Mouse (Mus musculus): Measurements from ENCODE around the gene Tmem259.

Gene Tmem259

DNA sequence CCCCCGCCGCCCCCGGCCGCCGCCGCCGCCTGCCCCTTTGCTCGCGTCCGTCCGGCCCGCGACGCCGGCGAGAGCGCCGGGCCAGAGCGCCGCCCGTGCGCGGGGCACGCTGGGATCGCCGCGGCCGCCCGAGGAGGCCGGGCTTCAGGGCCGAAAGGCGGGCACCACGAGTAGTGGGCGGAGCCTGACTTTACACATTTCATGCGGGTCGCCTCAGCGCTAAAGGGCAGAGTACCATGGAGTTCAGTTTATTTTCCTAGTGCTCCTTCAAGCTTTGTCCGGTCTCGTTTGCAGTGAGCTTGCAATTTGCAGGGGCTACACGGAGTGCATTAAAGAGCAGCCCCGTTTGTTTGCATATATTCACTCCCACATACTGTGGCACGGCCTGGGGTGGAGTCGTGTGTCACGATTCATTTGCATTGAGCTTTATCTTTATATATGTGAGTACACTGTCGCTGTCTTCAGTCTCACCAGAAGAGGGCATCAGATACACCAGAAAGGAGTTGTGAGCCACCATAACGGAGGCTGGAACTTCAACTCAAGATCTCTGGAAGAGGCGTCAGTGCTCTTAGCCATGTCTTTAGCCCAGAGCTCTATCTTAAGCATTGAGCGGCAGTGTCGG is at the start of gene Tmem259:
Gene Tmem259 (minus strand): TSS at position 136 of the 622 bp plus-strand sequence.
- peak; percentile 92 to 94 for DNase-seq

DNA sequence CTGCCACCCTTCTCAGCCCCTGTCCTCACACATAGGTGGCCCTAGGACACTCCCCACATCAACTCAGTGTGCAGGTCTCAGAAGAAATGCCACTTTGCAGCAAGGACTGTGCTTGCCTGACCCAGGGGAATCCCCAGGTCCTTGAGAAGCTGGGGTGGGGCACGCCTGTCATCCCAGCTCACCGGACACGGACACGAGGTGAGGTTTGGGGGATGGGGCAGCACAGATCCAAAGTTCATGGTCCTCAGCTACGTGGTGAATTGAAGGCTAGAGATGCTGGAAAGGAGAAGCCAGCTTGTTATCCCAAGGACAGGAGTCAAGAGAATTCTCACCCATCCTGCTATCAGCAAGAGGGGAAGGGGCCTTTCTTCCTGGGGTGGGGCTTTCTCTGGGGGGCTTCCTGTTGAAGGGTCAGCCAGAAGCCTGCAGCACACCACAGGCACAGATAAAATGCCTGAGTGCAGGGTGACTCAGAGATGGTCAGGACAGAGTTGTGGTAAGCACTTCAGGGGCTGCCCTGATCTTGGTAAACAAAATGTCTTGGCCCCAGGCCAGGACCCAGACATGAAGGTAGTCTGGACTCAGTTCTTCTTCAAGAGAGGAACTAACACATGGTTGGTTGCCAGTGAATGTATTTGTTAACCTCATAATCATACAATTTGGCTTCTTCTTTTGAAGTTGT is 48.8 kb upstream of the Tmem259 start:
- DNase-seq = peak; percentile 76 to 83

DNA sequence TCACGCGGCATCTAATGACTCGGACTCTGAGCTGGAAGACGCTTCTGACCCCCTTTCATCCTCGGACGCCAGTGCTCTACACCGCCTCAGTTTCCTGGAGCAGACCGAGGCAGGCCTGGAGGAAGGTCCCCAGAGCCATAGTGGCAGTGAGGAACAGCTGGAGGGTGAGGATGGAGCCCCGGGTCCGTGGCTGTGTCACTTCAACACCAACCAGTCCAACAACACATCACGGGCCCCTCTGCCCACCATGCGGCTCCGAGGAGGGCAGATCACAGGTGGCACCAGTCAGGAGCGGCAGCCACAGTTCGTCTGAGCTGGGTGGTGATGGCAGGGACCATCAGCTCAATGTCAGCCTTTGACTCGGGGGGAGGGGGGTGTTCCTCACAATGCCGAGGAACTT is 46.6 kb upstream of the Tmem259 start:
- DNase-seq = no peak

DNA sequence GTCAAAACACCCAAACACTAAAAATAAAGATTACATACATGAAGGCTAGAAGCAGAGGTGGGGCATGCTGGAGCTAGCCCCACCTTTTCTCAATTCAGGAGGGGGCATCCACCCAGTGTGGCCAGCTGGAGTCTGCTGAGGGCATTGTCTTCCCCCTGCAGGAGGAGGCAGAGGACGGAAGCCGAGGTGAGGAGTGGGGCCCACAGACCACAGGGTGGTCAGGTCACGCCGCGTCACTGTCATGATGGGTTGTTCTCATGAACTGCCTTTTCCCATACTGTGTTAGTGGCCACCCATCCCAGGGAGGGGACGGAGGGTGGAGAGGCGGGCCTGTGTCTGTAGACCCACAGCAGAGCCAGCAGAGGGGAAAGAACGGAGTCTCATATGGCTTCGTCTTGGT is 46.1 kb upstream of the Tmem259 start:
- no peak for DNase-seq

DNA sequence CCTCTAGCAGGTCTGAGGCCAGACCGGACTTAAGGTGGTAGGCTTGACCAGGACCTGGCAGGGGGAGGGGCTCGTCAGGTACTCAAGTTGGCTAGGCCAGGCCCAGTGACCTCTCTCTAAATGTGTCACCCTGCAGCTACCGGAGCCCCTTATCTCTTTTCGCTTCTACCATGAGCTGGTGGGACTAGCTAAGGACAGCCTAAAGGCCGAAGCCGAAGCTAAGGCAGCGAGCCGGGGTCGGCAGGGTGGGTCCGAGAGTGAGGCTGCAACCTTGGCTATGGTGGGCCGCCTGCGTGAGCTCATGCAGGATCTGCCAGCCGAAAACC is 44.4 kb upstream of the Tmem259 start:
- DNase-seq = no peak

DNA sequence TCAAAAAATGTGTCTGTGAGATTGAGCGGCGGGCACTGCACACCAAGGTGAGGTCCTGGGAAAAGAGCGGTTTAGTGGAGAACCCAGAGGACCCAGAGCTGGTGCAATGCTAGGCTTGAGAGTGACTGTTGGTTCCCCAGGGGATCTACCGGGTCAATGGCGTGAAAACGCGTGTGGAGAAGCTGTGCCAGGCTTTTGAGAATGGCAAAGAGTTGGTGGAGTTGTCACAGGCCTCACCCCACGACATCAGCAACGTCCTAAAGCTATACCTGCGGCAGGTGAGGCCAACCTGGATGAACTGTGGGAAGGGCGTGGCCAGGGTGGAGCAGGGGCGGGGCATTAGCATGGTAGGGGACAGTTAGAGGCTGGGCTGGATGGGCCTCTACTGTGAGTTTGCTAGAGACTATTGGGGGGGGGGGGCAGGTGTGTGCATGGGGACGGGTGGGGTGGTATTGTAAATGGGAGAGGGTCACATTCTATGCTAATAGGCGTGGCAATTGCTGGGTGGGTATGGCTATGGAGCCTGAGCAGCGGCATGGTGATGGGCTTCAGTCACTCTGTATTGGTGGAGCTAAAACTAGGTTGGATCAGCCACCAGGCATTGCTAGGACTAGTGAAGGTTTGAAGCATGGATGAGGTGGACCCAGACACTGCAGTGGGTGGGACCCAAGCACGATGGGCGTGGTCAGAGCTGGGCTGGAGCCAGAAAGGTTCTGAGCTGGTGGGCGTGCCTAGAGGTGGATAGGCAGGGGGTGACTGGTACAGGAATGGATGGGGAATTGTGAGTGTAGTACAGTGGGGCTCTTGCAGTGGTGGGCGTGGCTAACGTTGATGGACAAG is 43.8 kb upstream of the Tmem259 start:
- no peak for DNase-seq

DNA sequence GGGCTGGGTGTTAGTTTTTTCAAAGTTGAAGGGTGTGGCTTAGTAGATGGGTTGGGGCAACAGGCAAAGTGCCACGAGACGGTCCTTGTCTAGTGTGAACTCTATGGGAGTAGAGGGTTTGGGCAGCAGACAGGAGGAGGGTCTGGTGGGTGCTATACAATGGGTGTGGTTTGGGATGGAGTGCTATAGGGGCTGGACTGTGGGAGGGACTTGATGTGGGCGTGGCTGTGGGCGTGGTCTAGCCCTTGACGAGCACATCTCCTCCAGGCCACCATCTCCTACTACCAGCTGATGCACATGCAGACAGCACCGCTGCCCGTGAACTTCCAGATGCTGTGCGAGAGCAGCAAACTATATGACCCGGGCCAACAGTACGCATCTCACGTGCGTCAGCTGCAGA is 41.8 kb upstream of the Tmem259 start:
- DNase-seq = no peak

DNA sequence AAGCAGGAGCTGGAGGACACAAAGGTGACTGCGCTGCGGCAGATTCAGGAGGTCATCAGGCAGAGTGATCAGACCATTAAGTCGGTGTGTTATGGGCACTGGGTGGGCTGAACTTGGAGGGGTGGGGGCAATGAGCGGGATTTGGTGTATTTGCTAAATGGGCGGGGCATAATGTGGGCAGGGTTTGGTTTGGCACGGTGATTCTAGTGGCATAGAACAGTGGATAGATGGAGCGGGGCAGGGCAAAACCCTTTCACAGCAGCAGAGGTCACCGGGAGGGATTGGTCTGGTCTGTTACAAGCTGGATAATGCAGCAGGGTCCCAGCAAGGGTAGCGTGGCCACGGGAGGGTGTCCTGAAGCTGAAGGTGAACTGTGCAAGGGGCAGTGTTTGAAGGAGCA is 41.3 kb upstream of the Tmem259 start:
- no peak for DNase-seq

DNA sequence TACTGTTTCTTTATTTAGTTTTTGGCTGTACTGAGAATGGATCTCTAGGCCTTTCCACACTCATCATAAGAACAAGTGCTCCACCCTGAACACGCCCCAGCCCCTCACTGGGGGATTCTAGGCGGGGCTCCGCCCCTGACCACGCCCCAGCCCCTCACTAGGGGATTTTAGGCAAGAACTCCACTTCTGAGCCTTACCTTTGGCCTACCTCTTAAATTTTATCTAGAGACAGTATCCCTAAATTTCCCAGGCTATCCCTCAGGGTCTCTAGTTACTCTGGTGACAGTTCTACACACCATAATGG is 40.9 kb upstream of the Tmem259 start:
- DNase-seq = no peak

DNA sequence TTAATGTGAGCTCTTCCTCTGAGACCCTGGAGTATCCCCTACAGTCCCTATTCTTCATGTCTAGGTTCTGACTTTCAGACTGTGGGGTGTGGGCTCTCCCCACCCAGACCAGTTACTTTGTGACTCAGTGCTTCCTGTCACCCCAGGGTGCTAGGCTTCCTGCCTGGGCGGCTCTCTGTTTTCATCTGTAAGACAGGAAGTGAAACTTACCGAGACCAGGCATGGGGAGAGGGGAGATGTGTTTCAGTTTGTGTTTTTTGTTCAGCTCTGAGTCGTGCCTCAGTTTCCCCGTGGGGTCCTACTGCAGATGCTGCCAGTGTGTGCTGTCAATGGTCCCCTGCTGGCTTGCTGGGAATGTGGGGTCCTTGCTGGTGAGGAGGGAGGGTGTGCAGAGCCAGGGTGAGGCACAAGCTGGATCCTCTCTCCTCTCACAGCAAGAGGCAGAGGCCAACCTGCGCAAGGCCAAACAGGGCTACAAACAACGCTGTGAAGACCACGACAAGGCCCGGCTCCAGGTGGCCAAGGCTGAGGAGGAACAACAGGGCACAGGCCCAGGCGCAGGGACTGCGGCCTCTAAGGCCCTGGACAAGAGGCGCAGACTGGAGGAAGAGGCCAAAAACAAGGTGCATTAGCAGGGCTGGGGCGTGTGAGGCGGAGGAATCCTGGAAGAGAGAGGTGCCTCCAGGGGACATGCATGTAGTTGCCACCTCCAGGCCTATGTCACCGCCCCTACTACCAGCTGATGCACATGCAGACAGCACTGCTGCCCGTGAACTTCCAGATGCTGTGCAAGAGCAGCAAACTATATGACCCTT is 40.3 kb upstream of the Tmem259 start:
- no peak for DNase-seq

DNA sequence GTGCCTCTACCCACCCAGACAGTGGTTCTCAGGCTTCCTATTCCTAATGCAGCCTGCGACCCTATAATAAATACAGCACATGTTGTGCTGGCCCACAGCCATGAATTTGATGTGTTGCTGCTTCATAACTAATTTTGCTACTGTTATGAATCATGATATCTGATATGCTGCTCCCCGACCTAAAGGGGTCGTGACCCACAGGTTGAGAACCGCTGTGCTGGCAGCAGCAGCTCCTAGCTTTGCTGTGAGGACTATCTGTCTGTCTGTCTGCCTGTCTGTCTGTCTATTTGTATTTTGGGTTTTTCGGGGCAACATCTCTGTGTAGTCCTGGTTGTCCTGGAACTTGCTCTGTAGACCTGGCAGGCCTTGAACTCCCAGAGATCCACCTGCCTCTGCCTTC is 39.6 kb upstream of the Tmem259 start:
- no peak for DNase-seq

DNA sequence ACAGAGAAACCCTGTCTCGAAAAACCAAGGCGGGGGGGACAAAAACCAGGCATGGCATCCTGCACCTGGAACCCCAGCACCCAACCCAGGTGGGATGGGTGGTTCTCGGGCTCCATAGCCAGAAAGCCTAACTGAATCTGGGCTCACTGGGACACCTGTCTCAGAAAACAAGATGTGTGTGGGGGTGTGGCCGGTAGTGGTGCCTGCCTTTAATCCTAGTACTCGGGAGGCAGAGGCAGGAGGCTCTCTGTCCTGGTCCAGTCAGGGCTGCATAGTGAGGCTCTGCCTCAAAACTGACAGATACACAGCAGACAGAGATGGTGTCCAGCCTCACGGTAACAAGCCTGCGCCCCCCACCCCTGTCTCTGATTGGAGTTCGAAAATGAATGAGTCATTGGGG is 38.7 kb upstream of the Tmem259 start:
- DNase-seq = no peak

DNA sequence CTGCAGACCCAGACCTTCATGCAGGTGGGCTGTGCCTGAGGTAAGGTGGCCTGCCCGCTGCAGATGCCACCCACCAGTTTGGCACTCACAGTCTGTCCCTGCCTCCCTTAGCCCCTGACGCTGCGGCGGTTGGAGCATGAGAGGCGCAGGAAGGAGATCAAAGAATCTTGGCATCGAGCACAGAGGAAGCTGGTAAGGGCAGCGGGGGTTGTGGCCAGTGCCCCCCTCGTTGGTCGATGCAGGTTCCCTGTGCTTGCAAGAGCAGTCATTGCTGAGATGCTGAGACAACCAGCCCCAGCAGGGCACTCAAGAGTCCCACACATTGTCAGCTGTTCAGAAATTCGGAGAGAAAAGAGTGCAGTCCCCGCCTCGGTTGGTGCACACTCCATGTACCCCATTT is 38.0 kb upstream of the Tmem259 start:
- DNase-seq = no peak

DNA sequence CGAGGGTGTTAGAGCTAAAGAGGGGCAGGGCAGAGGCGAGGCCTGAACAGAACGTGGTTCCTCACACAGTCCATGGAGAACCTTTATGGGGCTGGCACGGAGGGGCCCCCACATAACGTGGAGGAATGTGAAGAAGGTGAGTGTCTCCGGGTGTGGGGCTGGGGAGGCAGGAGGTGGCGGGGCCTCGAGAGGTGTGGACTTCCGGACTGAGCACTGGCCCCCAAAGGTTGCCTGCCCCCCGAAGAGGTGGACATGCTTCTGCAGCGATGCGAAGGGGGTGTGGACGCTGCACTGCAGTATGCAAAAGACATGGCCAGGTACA is 37.2 kb upstream of the Tmem259 start:
- DNase-seq = no peak

DNA sequence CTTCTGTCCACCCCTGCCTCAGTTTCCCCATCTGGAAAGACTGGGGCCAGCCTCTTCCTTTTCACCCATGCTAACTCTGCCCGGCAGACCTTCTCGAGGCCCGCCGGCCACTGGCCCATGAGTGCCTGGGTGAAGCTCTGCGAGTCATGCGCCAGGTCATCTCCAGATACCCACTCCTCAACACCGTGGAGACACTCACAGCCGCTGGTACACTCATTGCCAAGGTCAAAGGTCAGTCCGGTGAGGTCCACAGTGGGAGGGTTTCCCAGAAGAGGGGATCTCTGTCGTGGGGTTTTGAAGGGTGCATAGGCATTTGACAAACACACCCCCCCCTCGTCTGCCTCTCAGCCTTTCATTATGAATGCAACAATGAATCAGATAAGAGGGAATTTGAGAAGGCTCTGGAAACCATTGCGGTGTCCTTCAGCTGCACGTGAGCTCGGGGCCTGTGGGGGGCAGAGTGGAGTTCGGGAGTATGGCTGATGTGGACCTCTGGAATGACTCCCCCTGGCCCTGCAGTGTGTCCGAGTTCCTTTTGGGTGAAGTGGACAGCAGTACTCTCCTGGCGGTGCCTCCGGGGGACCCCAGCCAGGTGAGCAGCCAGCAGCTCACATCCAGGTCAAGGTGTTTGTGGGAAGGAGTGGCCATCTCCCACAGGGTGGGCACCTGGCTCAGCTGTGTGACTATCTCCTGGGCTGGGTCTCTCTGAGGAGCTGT is 36.6 kb upstream of the Tmem259 start:
- no peak for DNase-seq

DNA sequence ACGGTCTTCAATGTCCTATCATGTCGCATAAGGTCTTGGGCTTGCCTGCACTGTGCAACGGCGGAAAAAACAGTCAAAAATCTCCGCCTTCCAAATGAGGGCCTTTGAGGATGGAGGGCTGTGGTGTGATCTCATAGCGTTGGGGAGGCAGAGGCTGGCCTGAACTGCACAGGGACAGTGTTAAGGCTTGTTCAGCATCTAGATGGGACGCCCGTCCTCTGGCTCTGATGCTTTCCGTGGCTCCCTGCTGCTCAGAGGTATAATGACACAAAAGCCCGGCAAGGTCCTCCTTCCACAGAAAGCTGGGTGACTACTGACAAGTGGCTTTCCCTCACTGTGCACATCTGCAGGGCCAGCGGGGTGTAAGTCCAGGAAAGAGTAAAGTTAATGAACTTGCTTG is 36.1 kb upstream of the Tmem259 start:
- DNase-seq = no peak

DNA sequence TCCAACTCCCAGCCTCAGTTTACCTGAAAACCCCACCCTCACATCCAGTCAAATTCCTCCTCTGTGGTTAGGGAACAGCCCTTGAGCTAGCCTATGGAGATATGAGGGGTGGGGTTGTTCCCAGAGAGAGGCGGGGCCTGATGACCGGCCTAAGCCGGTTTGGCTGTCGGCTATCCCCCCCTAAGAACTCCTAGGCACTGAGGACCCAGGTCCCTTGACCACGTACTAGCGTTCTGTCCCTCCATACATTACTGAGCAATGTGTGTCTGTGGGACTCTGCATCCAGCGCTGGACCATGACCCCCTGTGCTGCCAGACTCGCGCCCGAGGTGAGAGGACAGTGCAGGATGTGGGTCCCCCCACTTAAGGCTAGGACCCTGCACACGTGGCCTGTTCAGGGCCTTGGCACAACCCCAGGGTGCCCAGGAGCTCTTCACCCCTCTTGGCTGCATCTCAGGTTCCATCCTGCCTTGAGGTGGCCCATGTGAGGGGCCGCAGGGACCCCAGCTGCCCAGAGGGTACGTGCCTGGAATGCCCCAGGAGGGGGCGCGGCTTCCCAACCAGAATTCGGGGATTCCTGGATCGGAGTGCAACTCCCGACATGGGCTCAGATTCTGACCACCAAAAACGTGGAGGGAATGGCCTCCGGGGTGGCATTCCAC is 35.5 kb upstream of the Tmem259 start:
- no peak for DNase-seq

DNA sequence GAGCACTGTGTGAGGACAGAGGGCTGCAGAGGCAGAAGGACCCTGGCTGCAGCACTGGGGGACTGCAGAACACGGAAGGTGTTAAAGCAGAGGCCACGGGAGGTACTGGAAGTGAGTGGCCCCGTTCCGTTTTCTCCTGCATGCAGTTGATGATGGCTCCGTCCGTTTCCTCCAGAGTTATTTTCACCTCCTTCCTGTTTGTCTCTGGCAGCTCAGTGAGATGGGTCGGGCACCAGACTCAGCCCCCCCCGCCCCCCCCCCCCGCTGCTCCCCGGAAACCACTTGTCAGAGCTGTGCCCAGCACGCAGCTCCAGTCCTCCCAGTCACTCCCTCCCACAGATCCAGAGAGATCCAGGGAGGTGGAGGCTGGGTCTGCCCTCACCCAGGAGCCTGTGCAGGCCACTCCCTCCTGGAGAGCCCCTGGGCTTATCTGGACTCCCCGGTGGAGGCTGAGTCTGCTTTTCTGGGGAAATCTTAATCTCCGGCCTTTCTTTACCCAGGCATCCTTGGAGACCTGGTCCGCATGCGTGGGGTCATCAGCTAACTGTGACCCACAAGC is 34.7 kb upstream of the Tmem259 start:
- DNase-seq = no peak

DNA sequence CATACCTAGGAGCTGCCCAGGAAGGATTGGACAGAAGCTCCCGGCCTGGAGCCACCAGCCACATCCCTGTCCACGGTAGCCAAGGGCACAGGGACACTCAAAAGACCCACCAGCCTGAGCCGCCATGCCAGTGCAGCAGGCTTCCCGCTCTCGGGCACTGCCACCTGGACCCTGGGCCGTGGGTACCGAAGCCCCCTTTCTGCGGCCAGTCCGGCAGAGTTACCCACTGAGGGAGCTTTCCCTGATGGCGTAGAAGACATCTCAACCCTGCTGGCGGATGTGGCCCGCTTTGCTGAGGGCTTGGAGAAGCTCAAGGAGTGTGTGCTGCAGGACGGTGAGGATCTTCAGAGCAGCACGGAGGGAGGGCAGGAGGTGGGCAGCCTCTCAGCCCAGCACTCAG is 33.6 kb upstream of the Tmem259 start:
- DNase-seq = no peak

DNA sequence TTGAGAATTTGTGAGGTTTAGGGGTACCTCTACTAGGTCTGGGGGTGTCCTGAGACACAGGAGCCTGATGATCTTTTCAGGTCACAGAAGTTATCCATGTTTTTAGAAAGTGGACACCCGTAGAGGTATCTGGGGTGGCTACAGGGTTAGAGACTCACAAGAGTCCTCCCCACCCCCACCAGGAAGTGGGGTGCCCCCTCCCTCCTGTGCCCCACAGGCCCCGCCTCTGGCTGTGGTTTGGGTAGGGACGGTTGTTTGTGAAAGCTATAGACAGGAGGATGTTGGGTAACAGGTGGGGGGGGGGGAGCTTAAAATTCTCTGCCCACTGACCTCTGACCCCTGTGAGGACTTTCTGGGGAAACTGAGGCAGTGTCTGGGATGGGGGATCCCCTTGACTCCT is 33.2 kb upstream of the Tmem259 start:
- no peak for DNase-seq

DNA sequence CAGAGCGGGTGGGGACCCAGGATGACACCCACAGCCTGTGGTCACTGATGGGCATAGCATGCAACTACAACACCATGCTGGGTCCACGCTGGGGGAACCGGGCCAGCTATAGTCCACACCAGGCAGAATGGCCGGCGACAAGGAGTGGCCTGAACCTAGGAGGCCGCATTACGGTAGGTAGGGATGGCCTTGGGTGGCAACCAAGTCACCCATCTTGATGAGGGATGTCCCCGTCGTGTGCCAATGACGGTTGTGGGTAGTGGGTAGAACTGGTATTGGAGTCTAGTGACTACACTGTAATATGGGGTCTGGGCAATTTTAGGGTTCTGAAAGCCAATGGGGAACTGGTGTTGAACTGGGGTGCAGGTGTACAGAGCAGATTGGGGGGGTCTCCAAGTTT is 32.8 kb upstream of the Tmem259 start:
- DNase-seq = no peak

DNA sequence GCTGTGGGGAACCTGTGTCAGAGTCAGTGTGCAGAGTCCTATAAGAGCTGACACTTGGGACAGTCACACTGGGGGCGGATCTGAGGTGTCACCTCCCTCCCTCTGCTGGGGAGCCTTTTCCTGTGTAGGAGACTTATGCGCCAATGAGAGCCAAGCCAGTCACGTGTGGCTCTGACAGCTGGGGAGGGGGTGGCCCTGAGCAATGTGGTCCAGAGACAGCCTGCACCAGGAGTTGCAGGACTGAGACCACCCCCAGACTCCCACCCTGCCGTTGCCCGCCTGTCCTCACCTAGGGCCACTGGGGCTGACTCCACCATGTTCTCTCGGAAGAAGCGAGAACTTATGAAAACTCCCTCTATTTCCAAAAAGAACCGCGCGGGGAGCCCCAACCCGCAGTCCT is 32.4 kb upstream of the Tmem259 start, which contains the start of gene Arhgap45:
Gene Arhgap45 (plus strand): TSS at position 143 of the 400 bp plus-strand sequence.
- no peak for DNase-seq
